Mouse (Mus musculus): ENCODE measurements around the gene Slc2a5. TPM values are rescaled to one million over a fixed set of nuclear protein-coding genes. Genes with fewer than 3 reads are reported as not detected.

Gene Slc2a5
- polyA plus RNA-seq, 1 experiment from 2014 or later, result 0.76 TPM

GRCm38 (mm10) chr4:150127894-150128293 is 8.8 kb downstream of the Slc2a5 start:
- H3K4me1 ChIP-seq (replicated peaks; ENCODE audit: control insufficient read depth, insufficient read depth), result no peaks in the 10 kb centered on the region
- no peak overlapping the region for H3K27ac ChIP-seq (replicated peaks)
- H3K4me2 ChIP-seq (replicated peaks; ENCODE audit: low read depth), result no peak overlapping the region
- no peak overlapping the region for H3K9ac ChIP-seq (ENCODE audit: low read length)
- ATAC-seq (ENCODE audit: low FRiP score, low TSS enrichment), result no peak
- DNase-seq (ENCODE audit: low spot score), result no peak
- no peak overlapping the region for H3K4me3 ChIP-seq (ENCODE audit: low read depth, low read length)
- H3K27me3 ChIP-seq (ENCODE audit: control insufficient read depth, insufficient read depth, low read length), result no peaks in the 10 kb centered on the region
- no peaks in the 10 kb centered on the region for H3K9me3 ChIP-seq (ENCODE audit: control insufficient read depth, low read length)
- TF ChIP-seq CTCF (IDR thresholded peaks at IDR 0.05; ENCODE audit: low read depth), result no peak
- TF ChIP-seq EP300 (optimal IDR thresholded peaks at IDR 0.05), result no peak
- H3K36me3 ChIP-seq (ENCODE audit: control insufficient read depth, insufficient read depth, low read length), result no peaks in the 10 kb centered on the region
- WGBS, result 86% methylated on average over 7 of the region's 7 CpGs

- DNase-seq (ENCODE audit: low spot score), result no peak
- H3K9me3 ChIP-seq (ENCODE audit: control insufficient read depth, low read length), result no peaks in the 10 kb centered on the region
- no peak overlapping the region for H3K4me3 ChIP-seq (ENCODE audit: low read depth, low read length)
- no peak overlapping the region for H3K4me2 ChIP-seq (replicated peaks; ENCODE audit: low read depth)
- TF ChIP-seq CTCF (IDR thresholded peaks at IDR 0.05; ENCODE audit: low read depth), result no peak
- no peak for TF ChIP-seq EP300 (optimal IDR thresholded peaks at IDR 0.05)
- H3K27ac ChIP-seq (replicated peaks), result no peak overlapping the region
- H3K9ac ChIP-seq (ENCODE audit: low read length), result no peak overlapping the region
- 81% methylated on average over 8 of the region's 8 CpGs for WGBS
- H3K27me3 ChIP-seq (ENCODE audit: control insufficient read depth, insufficient read depth, low read length), result no peaks in the 10 kb centered on the region
- H3K4me1 ChIP-seq (replicated peaks; ENCODE audit: control insufficient read depth, insufficient read depth), result no peaks in the 10 kb centered on the region
- ATAC-seq (ENCODE audit: low FRiP score, low TSS enrichment), result no peak
- H3K36me3 ChIP-seq (ENCODE audit: control insufficient read depth, insufficient read depth, low read length), result no peaks in the 10 kb centered on the region
Observed at GRCm38 (mm10) chr4:150128571-150128970, 9.5 kb downstream of the Slc2a5 start.

- Histone ChIP-seq H3K27ac (replicated peaks) (no peak overlapping the region), H3K4me2 (replicated peaks; ENCODE audit: low read depth) (no peak overlapping the region), H3K36me3 (ENCODE audit: control insufficient read depth, insufficient read depth, low read length) (no peaks in the 10 kb centered on the region), H3K9me3 (ENCODE audit: control insufficient read depth, low read length) (no peaks in the 10 kb centered on the region), H3K27me3 (ENCODE audit: control insufficient read depth, insufficient read depth, low read length) (no peaks in the 10 kb centered on the region), H3K4me3 (ENCODE audit: low read depth, low read length) (no peak overlapping the region), H3K4me1 (replicated peaks; ENCODE audit: control insufficient read depth, insufficient read depth) (no peaks in the 10 kb centered on the region), H3K9ac (ENCODE audit: low read length) (no peak overlapping the region)
- no peak for ATAC-seq (ENCODE audit: low FRiP score, low TSS enrichment)
- no peak for DNase-seq (ENCODE audit: low spot score)
- WGBS, result 16% methylated on average over 2 of the region's 2 CpGs
- no peak for TF ChIP-seq CTCF (IDR thresholded peaks at IDR 0.05; ENCODE audit: low read depth)
Observed at GRCm38 (mm10) chr4:150130661-150131060, 11.6 kb downstream of the Slc2a5 start.

- Histone ChIP-seq H3K4me1 (replicated peaks; ENCODE audit: control insufficient read depth, insufficient read depth) (no peaks in the 10 kb centered on the region), H3K9me3 (ENCODE audit: control insufficient read depth, low read length) (no peaks in the 10 kb centered on the region), H3K9ac (ENCODE audit: low read length) (no peak overlapping the region), H3K36me3 (ENCODE audit: control insufficient read depth, insufficient read depth, low read length) (no peaks in the 10 kb centered on the region), H3K4me3 (ENCODE audit: low read depth, low read length) (peak overlapping the region; percentile 6; the same call in 1 of the 2 replicates), H3K4me2 (replicated peaks; ENCODE audit: low read depth) (peak overlapping the region; percentile 51), H3K27ac (replicated peaks) (peak overlapping the region; percentile 63), H3K27me3 (ENCODE audit: control insufficient read depth, insufficient read depth, low read length) (no peaks in the 10 kb centered on the region)
- whole genome bisulfite sequencing, result 17% methylated on average over 24 of the region's 24 CpGs
- TF ChIP-seq CTCF (IDR thresholded peaks at IDR 0.05; ENCODE audit: low read depth), result no peak
- ATAC-seq (ENCODE audit: low FRiP score, low TSS enrichment) (peak; percentile 88), DNase-seq (ENCODE audit: low spot score) (peak; percentile 87)
Observed at GRCm38 (mm10) chr4:150132692-150133271, 13.7 kb downstream of the Slc2a5 start.

- ATAC-seq (ENCODE audit: low FRiP score, low TSS enrichment) (no peak), DNase-seq (ENCODE audit: low spot score) (no peak)
- no peak overlapping the region for H3K27ac ChIP-seq (replicated peaks)
- H3K27me3 ChIP-seq (ENCODE audit: control insufficient read depth, insufficient read depth, low read length), result no peaks in the 10 kb centered on the region
- no peak overlapping the region for H3K4me3 ChIP-seq (ENCODE audit: low read depth, low read length)
- no peaks in the 10 kb centered on the region for H3K4me1 ChIP-seq (replicated peaks; ENCODE audit: control insufficient read depth, insufficient read depth)
- no peak overlapping the region for H3K9ac ChIP-seq (ENCODE audit: low read length)
- no peaks in the 10 kb centered on the region for H3K36me3 ChIP-seq (ENCODE audit: control insufficient read depth, insufficient read depth, low read length)
- no peak; the same call in 1 of the 2 replicates for TF ChIP-seq CTCF (IDR thresholded peaks at IDR 0.05; ENCODE audit: low read depth)
- TF ChIP-seq EP300 (optimal IDR thresholded peaks at IDR 0.05), result no peak
- no peaks in the 10 kb centered on the region for H3K9me3 ChIP-seq (ENCODE audit: control insufficient read depth, low read length)
- 77% methylated on average over 7 of the region's 7 CpGs for WGBS
- no peak overlapping the region for H3K4me2 ChIP-seq (replicated peaks; ENCODE audit: low read depth)
Observed at GRCm38 (mm10) chr4:150135254-150135653, 16.2 kb downstream of the Slc2a5 start.

GRCm38 (mm10) chr4:150136693-150137092 is 17.6 kb downstream of the Slc2a5 start:
- H3K36me3 ChIP-seq (ENCODE audit: control insufficient read depth, insufficient read depth, low read length), result no peaks in the 10 kb centered on the region
- TF ChIP-seq CTCF (IDR thresholded peaks at IDR 0.05; ENCODE audit: low read depth), result peak; percentile 99
- no peak for TF ChIP-seq EP300 (optimal IDR thresholded peaks at IDR 0.05)
- ATAC-seq (ENCODE audit: low FRiP score, low TSS enrichment), result peak; percentile 3; the same call in 1 of the 2 replicates
- 7% methylated on average over 10 of the region's 10 CpGs for WGBS
- H3K4me2 ChIP-seq (replicated peaks; ENCODE audit: low read depth), result no peak overlapping the region
- no peak overlapping the region for H3K27ac ChIP-seq (replicated peaks)
- H3K27me3 ChIP-seq (ENCODE audit: control insufficient read depth, insufficient read depth, low read length), result no peaks in the 10 kb centered on the region
- H3K9ac ChIP-seq (ENCODE audit: low read length), result no peak overlapping the region
- DNase-seq (ENCODE audit: low spot score), result peak; percentile 81
- no peaks in the 10 kb centered on the region for H3K4me1 ChIP-seq (replicated peaks; ENCODE audit: control insufficient read depth, insufficient read depth)
- no peak overlapping the region for H3K4me3 ChIP-seq (ENCODE audit: low read depth, low read length)
- no peaks in the 10 kb centered on the region for H3K9me3 ChIP-seq (ENCODE audit: control insufficient read depth, low read length)

Measured in stomach, postnatal 0 days (tissue).